Mouse (Mus musculus) hindbrain, embryonic 14.5 days (tissue): Measurements from ENCODE around the gene Cmtm7. TPM values are rescaled to one million over a fixed set of nuclear protein-coding genes. Genes with fewer than 3 reads are reported as not detected.

Experiments used
- ATAC-seq: fragments of 200-750 bp; cut with Nextera tagmentation; 2 replicates; pipeline ENCODE4 v1.8.0; 2017; ENCODE audit warnings: moderate number of reproducible peaks, mild to moderate bottlenecking, moderate TSS enrichment, moderate library complexity; ENCODE audit not compliant: low FRiP score
- DNase-seq: peaks from one replicate; pipeline ENCODE4 v3.0.0-alpha.2; 2015; ENCODE audit warnings: low spot score
- H3K27ac ChIP-seq: fragments of 300-500 bp; sonication (generic); 2 replicates; pipeline ENCODE4 v1.5.1; 2014; ENCODE audit warnings: mild to moderate bottlenecking, moderate library complexity
- H3K27me3 ChIP-seq: fragments of 300-500 bp; sonication (generic); 2 replicates; pipeline ENCODE4 v1.6.1; 2014; ENCODE audit warnings: mild to moderate bottlenecking, low read length, mixed read lengths; ENCODE audit not compliant: control insufficient read depth, insufficient read depth
- H3K36me3 ChIP-seq: fragments of 300-500 bp; sonication (generic); replicated peaks from 2 replicates; pipeline ENCODE4 v1.6.1; 2014; ENCODE audit not compliant: control insufficient read depth, insufficient read depth
- H3K4me1 ChIP-seq: fragments of 300-500 bp; sonication (generic); replicated peaks from 2 replicates; pipeline ENCODE4 v1.6.1; 2014; ENCODE audit warnings: antibody characterized with exemption, low read length, mixed read lengths; ENCODE audit not compliant: control insufficient read depth, insufficient read depth
- H3K4me2 ChIP-seq: fragments of 300-500 bp; sonication (generic); replicated peaks from 2 replicates; pipeline ENCODE4 v1.6.1; 2014; ENCODE audit warnings: mild to moderate bottlenecking, moderate library complexity
- H3K4me3 ChIP-seq: fragments of 300-500 bp; sonication (generic); replicated peaks from 2 replicates; pipeline ENCODE4 v1.5.1; 2014; ENCODE audit warnings: mild to moderate bottlenecking, low read length
- H3K9ac ChIP-seq: fragments of 300-500 bp; sonication (generic); 2 replicates; pipeline ENCODE4 v1.6.1; 2014
- H3K9me3 ChIP-seq: fragments of 300-500 bp; sonication (generic); 2 replicates; pipeline ENCODE4 v1.6.1; 2016; ENCODE audit warnings: low read length; ENCODE audit not compliant: control insufficient read depth
- WGBS: fragments of 180-500 bp; shearing (Covaris S2); extraction: QIAGEN DNeasy Blood & Tissue Kit; methylation state at CpG from one replicate; pipeline ENCODE4 v1.1.7; 2014; 5-methylcytosine and 5-hydroxymethylcytosine counted together
- polyA plus RNA-seq: library from polyadenylated mRNA; unstranded; fragments of >200 nt; fragmentation: Nextera tagmentation; extraction: Ambion mirVana; gene quantifications from 2 replicates; pipeline ENCODE4 v1.2.1, GENCODE M21; 2014

Gene Cmtm7
- polyA plus RNA-seq, 1 experiment from 2014 or later, result 13.7 TPM

GRCm38 (mm10) chr9:114787134-114787533 is 5.5 kb upstream of the Cmtm7 start:
- no peak for ATAC-seq
- Histone ChIP-seq H3K4me2 (no peak overlapping the region), H3K9me3 (no peaks in the 10 kb centered on the region), H3K4me1 (no peaks in the 10 kb centered on the region), H3K27me3 (no peaks in the 10 kb centered on the region), H3K36me3 (no peaks in the 10 kb centered on the region), H3K9ac (no peak overlapping the region), H3K27ac (no peak overlapping the region), H3K4me3 (no peak overlapping the region)
- 92% methylated on average over 5 of the region's 5 CpGs for WGBS
- no peak for DNase-seq

- Histone ChIP-seq H3K4me1 (peaks cover 15% of the 10 kb centered on the region; the same call in 1 of the 2 replicates), H3K4me3 (no peak overlapping the region), H3K27me3 (no peaks in the 10 kb centered on the region), H3K9ac (no peak overlapping the region), H3K27ac (no peak overlapping the region), H3K9me3 (no peaks in the 10 kb centered on the region), H3K4me2 (no peak overlapping the region), H3K36me3 (no peaks in the 10 kb centered on the region)
- WGBS, result 13% methylated on average over 16 of the region's 16 CpGs
- ATAC-seq (no peak), DNase-seq (no peak)
Measured at GRCm38 (mm10) chr9:114785432-114786125, 3.9 kb upstream of the Cmtm7 start.

GRCm38 (mm10) chr9:114780746-114781525 is 720 bp downstream of the Cmtm7 start:
- Histone ChIP-seq H3K4me2 (peak overlapping the region; percentile 94), H3K27me3 (no peaks in the 10 kb centered on the region), H3K36me3 (no peaks in the 10 kb centered on the region), H3K9ac (peak overlapping the region; percentile 58), H3K27ac (no peak overlapping the region), H3K9me3 (no peaks in the 10 kb centered on the region), H3K4me1 (peaks cover 16% of the 10 kb centered on the region; the same call in 1 of the 2 replicates), H3K4me3 (peak overlapping the region; percentile 43)
- no peak for DNase-seq
- ATAC-seq, result peak; percentile 32; the same call in 1 of the 2 replicates
- 1% methylated on average over 37 of the region's 38 CpGs for WGBS

GRCm38 (mm10) chr9:114779984-114780745 is 1.5 kb downstream of the Cmtm7 start:
- H3K36me3 ChIP-seq, result no peaks in the 10 kb centered on the region
- no peak overlapping the region; the same call in 1 of the 2 replicates for H3K9ac ChIP-seq
- H3K4me1 ChIP-seq, result peaks cover 16% of the 10 kb centered on the region; the same call in 1 of the 2 replicates
- DNase-seq (no peak), ATAC-seq (no peak)
- H3K4me3 ChIP-seq, result no peak overlapping the region; the same call in 1 of the 2 replicates
- 35% methylated on average over 23 of the region's 23 CpGs for WGBS
- H3K4me2 ChIP-seq, result peak overlapping the region; percentile 94
- no peaks in the 10 kb centered on the region for H3K9me3 ChIP-seq
- H3K27ac ChIP-seq, result no peak overlapping the region
- no peaks in the 10 kb centered on the region for H3K27me3 ChIP-seq

GRCm38 (mm10) chr9:114778877-114779276 is 2.8 kb downstream of the Cmtm7 start:
- H3K9me3 ChIP-seq, result no peaks in the 10 kb centered on the region
- 89% methylated on average over 7 of the region's 7 CpGs for WGBS
- DNase-seq (no peak), ATAC-seq (no peak)
- H3K9ac ChIP-seq, result no peak overlapping the region
- H3K4me3 ChIP-seq, result no peak overlapping the region
- H3K27ac ChIP-seq, result no peak overlapping the region
- H3K27me3 ChIP-seq, result no peaks in the 10 kb centered on the region
- no peaks in the 10 kb centered on the region for H3K36me3 ChIP-seq
- H3K4me1 ChIP-seq, result peaks cover 16% of the 10 kb centered on the region; the same call in 1 of the 2 replicates
- no peak overlapping the region for H3K4me2 ChIP-seq

GRCm38 (mm10) chr9:114778047-114778390 is 3.6 kb downstream of the Cmtm7 start:
- Histone ChIP-seq H3K27ac (no peak overlapping the region), H3K9me3 (no peaks in the 10 kb centered on the region), H3K4me3 (no peak overlapping the region), H3K4me2 (no peak overlapping the region), H3K36me3 (no peaks in the 10 kb centered on the region), H3K9ac (no peak overlapping the region), H3K27me3 (no peaks in the 10 kb centered on the region), H3K4me1 (peaks cover 16% of the 10 kb centered on the region; the same call in 1 of the 2 replicates)
- WGBS, result 90% methylated on average over 7 of the region's 7 CpGs
- ATAC-seq (no peak), DNase-seq (no peak)

GRCm38 (mm10) chr9:114777178-114778046 is 4.2 kb downstream of the Cmtm7 start:
- Histone ChIP-seq H3K9me3 (no peaks in the 10 kb centered on the region), H3K36me3 (no peaks in the 10 kb centered on the region), H3K9ac (no peak overlapping the region), H3K27me3 (no peaks in the 10 kb centered on the region), H3K4me3 (no peak overlapping the region), H3K4me2 (no peak overlapping the region), H3K4me1 (peaks cover 16% of the 10 kb centered on the region; the same call in 1 of the 2 replicates), H3K27ac (no peak overlapping the region)
- DNase-seq, result no peak
- no peak for ATAC-seq
- 84% methylated on average over 6 of the region's 6 CpGs for WGBS

GRCm38 (mm10) chr9:114776361-114776760 is 5.3 kb downstream of the Cmtm7 start:
- H3K9ac ChIP-seq, result no peak overlapping the region
- no peak overlapping the region for H3K27ac ChIP-seq
- ATAC-seq, result no peak
- H3K36me3 ChIP-seq, result no peaks in the 10 kb centered on the region
- no peaks in the 10 kb centered on the region for H3K9me3 ChIP-seq
- no peak overlapping the region for H3K4me3 ChIP-seq
- WGBS, result 88% methylated on average over 3 of the region's 3 CpGs
- H3K4me2 ChIP-seq, result no peak overlapping the region
- no peak for DNase-seq
- peaks cover 9% of the 10 kb centered on the region; the same call in 1 of the 2 replicates for H3K4me1 ChIP-seq
- no peaks in the 10 kb centered on the region for H3K27me3 ChIP-seq
